Mouse (Mus musculus): ENCODE results near the gene Slc4a10.

- TF ChIP-seq CTCF (IDR thresholded peaks at IDR 0.05; ENCODE audit: low read depth, low read length) (no peak), POLR2A (IDR thresholded peaks at IDR 0.05; ENCODE audit: borderline replicate concordance, low read depth, low read length) (no peak)
Observed at GRCm38 (mm10) chr2:62046861-62047503, 720 bp downstream of the Slc4a10 start.
